Mouse (Mus musculus) MEL-GATA-1-ER (cell line): ENCODE results near the gene Tomm7.
"Not testable (repeated sequence)": the region's sequence is repeated elsewhere in the genome, so short reads cannot be mapped to it uniquely, and the experiment has no call there.

Experiments used
- DNase-seq: peaks from one replicate; pipeline ENCODE4 v3.0.0-alpha.2; 2012; ENCODE audit warnings: low read depth; ENCODE audit errors: extremely low read depth

Tomm7 gene

DNA sequence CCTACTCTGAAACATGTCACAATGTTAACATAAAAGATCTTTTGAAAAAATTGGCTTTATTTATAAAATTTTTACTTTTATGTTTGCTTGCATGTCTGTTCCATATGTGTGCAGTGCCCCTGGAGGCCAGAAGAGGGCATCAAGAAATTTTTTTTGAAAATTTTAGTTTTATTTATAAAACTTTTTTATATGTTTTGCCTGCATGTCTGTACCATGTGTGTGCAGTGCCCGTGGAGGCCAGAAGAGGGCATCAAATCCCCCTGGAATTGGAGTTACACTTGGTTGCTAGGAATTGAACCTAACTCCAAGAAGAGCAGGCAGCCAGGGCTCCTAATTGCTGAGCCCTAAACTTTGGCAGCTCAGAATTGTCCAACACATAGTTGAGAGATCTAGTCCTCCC, 9.0 kb upstream of the Tomm7 start:
- DNase-seq, result not testable (repeated sequence)

DNA sequence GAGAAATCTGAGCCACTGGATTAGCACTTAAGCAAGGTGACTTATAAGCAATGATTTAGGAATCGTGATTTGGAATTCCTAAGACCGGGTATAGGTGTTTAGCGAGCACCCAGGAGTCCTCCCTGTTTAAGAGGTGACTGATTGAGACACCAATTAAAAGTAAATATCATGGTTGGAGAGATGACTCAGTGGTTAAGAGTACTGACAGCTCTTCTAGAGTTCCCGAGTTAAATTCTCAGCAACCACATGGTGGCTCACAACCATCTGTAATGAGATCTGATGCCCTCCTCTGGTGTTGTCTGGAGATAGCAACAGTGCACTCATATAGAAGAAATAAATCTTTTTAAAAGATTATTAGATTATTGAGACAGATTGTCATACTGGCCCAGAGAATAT, 7.2 kb upstream of the Tomm7 start:
- DNase-seq, result not testable (repeated sequence)

DNA sequence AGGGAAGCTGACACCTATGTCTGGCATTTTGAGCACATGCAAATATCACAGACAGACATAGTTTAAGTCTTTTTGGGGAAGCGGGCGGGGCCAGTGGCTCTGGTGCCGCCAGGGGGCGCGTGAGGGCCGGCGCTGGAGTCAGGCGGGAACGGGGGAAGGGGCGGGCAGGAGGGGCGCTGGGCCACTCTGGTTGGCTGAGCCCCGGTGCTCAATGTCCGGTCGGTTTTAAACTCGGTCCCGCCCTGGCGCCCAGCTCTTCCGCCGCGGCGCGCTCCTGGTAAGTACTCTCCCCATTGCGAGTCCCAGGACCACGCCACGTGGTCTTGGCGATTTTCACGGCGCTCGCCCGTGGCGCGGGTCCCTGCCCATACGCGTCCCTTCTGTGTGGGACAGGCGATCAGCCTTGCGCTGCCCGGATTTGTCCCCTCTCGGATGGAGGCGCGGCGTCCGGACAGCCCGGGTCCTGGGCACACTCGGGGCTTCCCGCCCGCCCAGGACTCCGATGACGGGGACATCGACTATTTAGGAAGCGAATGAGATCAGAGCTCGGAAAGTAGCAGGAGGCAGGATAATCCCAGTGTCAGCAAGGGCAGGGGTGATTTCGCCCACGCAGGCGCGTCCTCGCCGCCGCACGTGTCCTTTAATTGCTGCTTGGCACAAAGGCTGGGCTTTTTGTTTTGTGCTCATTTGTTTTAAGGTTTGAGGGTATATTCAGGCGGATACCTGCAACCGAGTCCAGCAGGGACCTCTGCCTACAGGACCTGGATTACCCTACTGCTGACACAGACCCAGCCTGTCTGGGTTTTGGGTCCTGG, 6.6 kb upstream of the Tomm7 start:
- peak; percentile 78 for DNase-seq

DNA sequence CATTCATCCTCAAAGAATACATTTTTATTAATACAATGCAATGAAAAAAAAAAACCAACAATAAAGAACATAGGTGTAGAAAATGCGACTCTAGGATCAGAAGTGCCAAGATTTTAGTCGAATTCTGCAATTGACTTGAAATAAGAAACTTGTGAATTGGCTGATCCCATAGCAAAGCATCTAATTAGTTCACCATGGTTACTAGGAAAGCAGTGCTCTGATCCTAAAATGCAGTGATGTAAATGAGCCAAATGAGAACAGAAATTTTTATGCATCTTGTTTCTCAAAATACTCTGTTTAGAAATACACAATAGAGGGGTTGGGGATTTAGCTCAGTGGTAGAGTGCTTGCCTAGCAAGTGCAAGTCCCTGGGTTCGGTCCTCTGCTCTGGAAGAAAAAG, 1.2 kb upstream of the Tomm7 start:
- no peak for DNase-seq

GRCm38 (mm10) chr5:23844531-23844841, 525 bp upstream of the Tomm7 start:
- DNase-seq, result no peak

GRCm38 (mm10) chr5:23838158-23838557, 5.8 kb downstream of the Tomm7 start:
- DNase-seq, result no peak

DNA sequence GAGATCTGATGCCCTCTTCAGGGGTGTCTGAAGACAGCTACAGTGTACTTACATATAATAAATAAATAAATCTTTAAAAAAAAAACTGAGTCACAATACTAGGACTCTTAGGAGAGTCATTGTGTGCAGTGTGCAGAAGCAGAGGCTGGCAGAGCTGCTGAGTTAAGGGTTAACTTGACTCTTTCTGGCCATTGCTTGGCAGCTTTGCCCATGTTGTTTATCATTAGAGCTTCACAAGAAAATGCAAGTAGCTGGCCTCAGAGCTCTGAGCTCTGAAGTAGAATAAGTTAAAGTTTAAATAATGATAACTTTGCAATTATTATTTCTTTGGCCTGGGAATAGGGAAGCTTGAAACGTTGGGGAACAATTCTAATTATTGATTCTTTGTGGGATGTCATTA, 8.3 kb downstream of the Tomm7 start:
- not testable (repeated sequence) for DNase-seq

DNA sequence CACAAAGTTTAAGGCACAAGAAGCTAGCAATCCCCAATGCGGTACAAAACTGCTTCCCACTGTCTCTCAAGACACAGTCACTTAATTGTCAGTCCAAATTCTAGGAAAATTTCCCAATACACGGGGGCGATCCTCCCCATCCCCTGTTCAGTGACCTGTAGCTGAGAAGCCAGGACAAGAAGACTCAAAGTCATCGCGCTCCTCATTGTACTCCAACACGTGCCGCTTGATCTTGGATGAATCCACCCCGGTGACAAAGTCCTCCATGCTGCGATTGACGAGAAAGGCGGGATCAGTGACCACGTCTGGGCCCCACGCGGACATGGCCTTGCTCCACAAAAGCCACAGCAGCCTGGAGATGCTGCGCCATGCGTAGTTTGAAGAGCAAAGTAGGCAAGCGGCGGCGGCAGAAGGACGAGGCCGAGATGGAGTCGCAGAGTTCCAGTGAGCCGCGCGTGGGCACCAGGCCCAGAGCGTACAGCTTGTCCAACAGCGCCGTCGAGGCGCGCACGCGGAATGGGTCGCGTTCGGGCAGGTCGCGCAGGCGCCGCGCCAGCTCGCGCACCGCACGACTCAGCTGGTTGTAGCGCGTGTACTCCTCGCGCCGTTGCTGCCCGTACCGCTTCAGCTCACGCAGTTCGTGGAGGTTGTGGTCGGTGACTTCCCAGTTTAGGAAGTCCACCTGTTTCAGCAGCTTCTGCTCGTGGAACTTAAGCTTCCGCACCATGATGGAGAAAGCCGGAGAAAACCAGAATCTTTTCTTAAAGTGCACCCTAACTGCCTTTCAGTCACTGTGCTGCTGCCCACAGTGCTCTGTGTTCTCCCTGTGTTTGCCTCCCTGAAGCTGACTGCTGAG, 12.8 kb downstream of the Tomm7 start:
- DNase-seq, result no peak

- DNase-seq, result peak; percentile 88
Observed at GRCm38 (mm10) chr5:23826321-23827004, 17.5 kb downstream of the Tomm7 start.

DNA sequence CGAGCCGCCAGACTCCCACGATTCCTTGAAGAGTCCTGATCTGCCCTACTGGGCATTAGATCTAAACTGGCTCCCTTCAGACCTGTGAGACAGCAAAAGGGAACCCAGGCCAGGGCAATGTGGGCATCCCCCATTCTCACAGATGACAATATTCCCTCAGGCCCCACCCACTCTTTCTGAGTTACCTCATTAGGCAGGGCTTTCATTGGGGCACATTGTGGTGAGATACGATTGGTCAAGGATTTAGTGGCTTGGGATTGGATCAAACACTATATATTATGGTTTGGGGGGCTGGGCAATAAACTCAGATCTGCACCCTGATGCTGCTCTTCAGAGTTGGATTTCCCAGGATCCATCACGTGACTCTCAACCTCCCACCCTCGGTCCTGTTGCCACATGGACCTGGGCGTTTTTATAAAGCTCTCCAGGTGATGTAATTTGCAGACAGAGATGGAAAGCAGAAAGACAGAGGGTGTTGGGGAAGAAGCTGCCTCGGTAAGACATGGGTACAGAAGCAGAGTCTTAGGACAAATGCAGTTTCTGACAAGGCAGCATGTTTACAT, 19.7 kb downstream of the Tomm7 start:
- no peak for DNase-seq

GRCm38 (mm10) chr5:23822306-23822705, 21.7 kb downstream of the Tomm7 start:
- no peak for DNase-seq

DNA sequence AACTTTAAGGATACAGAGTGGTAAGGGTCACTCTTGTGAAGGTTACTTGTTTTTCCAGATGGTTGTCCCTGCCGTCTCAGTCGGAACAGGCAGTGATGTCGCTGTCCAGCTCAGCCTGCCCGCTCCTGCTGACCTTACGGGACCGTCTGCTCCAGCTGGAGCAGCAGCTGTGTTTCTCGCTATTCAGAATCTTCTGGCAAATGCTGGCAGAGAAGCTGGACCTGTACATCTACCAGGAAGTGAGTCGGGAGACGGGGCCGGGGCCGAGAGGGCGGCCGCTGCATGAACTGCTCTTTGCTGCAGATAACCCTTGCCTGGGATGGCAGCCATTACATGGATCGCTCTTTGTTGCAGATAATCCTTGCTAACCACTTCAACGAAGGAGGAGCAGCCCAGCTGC, 27.3 kb downstream of the Tomm7 start:
- DNase-seq, result no peak

DNA sequence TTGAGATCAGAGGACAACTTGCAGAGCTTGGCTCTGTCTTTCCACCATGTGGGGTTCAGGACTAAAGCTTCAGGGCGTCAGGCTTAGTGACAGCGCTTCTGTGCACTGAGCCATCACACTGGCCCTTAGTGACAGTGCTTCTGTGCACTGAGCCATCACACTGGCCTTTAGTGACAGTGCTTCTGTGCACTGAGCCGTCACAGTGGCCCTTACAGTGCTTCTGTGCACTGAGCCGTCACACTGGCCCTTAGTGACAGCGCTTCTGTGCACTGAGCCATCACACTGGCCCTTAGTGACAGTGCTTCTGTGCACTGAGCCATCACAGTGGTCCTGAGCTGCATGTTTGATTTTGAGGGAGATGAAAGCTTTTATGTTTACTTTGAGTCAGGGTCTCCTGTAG, 29.1 kb downstream of the Tomm7 start:
- no peak for DNase-seq

- DNase-seq, result no peak
Observed at GRCm38 (mm10) chr5:23792726-23793125, 51.2 kb downstream of the Tomm7 start.

DNA sequence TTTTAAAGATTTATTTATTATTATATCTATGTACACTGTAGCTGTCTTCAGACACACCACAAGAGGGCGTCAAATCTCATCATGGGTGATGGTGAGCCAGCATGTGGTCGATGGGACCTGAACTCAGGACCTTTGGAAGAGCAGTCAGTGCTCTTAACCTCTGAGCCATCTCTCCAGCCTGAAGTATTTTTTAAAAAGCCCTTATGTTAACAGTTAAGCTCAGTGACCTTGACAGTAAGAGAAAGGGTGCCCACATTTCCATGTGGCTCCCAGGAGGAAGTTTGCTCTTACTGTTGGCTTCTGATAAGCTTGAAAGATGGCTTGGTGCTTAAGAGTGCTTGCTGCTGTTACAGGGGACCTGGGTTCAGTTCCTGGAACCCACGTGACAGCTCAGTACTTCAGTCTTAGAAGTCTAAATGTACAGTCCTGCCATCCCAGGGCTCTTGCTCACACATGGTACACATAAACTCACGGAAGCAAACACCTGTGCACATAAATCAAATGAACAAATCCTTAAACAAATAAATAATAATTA, 54.8 kb downstream of the Tomm7 start:
- DNase-seq, result peak; percentile 98
